Mouse (Mus musculus): ENCODE measurements around the gene Lmtk2. TPM values are rescaled to one million over a fixed set of nuclear protein-coding genes. Genes with fewer than 3 reads are reported as not detected.

Lmtk2 gene
- 10 to 100 TPM; 56.0 to 56.4 TPM for total RNA-seq (2023)

GRCm38 (mm10) chr5:144100149-144100935 lies at the start of gene Lmtk2:
Lmtk2 (plus strand) TSS chr5:144100436.

GRCm38 (mm10) chr5:144189950-144190583 lies 89.8 kb downstream of the Lmtk2 start, which contains the start of gene Bhlha15:
Bhlha15 (plus strand) TSS chr5:144190286.

GRCm38 (mm10) chr5:144223503-144223862 lies 123.2 kb downstream of the Lmtk2 start, which contains the start of gene Tecpr1:
Tecpr1 (minus strand) TSS chr5:144223615.

Other genes with a start within 250 kb of the Lmtk2 start
- not detected for gene Ankrd61, start 202.8 kb upstream of the Lmtk2 start, total RNA-seq (2023)
- 10 to 100 TPM in 1 of 2 experiments, 1 to 10 TPM in 1; 9.5 to 11.9 TPM for gene Aimp2, start 190.6 kb upstream of the Lmtk2 start, total RNA-seq (2023)
- gene Pms2, start 190.5 kb upstream of the Lmtk2 start, total RNA-seq (2023): 10 to 100 TPM; 10.2 to 12.2 TPM
- gene Gm42421, start 172.3 kb upstream of the Lmtk2 start, total RNA-seq (2023): not detected
- under 1 TPM in 1 of 2 experiments, not detected in 1; 0.22 TPM for gene Rsph10b, start 167.4 kb upstream of the Lmtk2 start, total RNA-seq (2023)
- gene Ccz1, start 85.6 kb upstream of the Lmtk2 start, total RNA-seq (2023): 10 to 100 TPM; 48.8 to 49.8 TPM
- gene Ocm, start 73.8 kb upstream of the Lmtk2 start, total RNA-seq (2023): not detected
- gene Bhlha15, start 89.8 kb downstream of the Lmtk2 start, total RNA-seq (2023): 1 to 10 TPM in 1 of 2 experiments, under 1 TPM in 1; 0.37 to 1.3 TPM
- gene Tecpr1, start 123.2 kb downstream of the Lmtk2 start, total RNA-seq (2023): 10 to 100 TPM; 21.8 to 27.1 TPM
- 10 to 100 TPM; 62.3 to 63.7 TPM for gene Bri3, start 144.0 kb downstream of the Lmtk2 start, total RNA-seq (2023)